Mouse (Mus musculus) megakaryocyte, adult 5-6 weeks (primary cell): ENCODE measurements around the gene Apoe. TPM values are rescaled to one million over a fixed set of nuclear protein-coding genes. Genes with fewer than 3 reads are reported as not detected.

ENCODE experiments used
- ATAC-seq: 2 replicates; pipeline ENCODE4 v1.8.0; 2016; ENCODE audit warnings: mild to moderate bottlenecking, inconsistent platforms; ENCODE audit not compliant: poor library complexity, severe bottlenecking
- total RNA-seq, 2 experiments: library from RNA; stranded (forward) in 1 of 2; stranded (reverse) in 1 of 2; fragments of 153-499, 151-499 nt in 1 of 2; fragments of 221-1000, 200-1000 nt in 1 of 2; gene quantifications; 2 replicates each; pipeline versions ENCODE4 v1.2.3 to v1.2.4; 2015 to 2017

Apoe gene
- total RNA-seq, 2 experiments from 2014 or later: 104 to 642 TPM

DNA sequence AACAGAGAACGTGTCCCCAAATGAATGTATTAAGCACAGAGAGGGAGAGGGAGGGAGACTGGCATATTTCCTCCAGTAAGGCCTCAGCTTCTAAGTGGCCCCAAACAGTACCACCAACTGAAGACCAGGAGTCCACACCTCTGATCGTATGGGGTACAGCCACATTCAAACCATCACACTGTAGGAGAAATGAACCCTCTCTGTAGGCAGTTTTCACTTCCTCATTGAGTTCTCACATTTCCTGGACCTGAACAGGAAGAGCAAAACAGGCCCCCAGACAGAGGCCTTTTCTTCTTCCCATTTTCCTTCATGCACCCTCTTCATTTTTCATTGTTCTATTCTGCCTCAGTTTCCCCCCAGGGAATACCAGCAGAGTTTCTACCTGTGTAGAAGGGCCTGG lies 31.6 kb downstream of the Apoe start:
- no peak for ATAC-seq

DNA sequence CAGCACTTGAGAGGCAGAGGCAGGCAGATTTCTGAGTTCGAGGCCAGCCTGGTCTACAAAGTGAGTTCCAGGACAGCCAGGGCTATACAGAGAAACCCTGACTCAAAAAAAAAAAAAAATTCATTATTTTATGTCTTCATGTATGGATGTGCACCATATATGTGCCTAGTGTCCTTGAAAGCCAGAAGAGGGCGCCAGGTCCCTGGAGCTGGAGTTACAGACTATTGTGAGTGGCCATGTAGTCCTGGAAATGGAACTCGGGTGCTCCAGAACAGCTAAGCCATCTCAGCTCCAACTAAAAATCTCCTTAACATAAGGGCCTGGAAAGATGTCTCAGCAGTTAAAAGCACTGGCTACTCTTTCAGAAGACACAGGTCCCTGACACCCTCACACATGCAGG lies 32.2 kb downstream of the Apoe start:
- ATAC-seq: no peak

DNA sequence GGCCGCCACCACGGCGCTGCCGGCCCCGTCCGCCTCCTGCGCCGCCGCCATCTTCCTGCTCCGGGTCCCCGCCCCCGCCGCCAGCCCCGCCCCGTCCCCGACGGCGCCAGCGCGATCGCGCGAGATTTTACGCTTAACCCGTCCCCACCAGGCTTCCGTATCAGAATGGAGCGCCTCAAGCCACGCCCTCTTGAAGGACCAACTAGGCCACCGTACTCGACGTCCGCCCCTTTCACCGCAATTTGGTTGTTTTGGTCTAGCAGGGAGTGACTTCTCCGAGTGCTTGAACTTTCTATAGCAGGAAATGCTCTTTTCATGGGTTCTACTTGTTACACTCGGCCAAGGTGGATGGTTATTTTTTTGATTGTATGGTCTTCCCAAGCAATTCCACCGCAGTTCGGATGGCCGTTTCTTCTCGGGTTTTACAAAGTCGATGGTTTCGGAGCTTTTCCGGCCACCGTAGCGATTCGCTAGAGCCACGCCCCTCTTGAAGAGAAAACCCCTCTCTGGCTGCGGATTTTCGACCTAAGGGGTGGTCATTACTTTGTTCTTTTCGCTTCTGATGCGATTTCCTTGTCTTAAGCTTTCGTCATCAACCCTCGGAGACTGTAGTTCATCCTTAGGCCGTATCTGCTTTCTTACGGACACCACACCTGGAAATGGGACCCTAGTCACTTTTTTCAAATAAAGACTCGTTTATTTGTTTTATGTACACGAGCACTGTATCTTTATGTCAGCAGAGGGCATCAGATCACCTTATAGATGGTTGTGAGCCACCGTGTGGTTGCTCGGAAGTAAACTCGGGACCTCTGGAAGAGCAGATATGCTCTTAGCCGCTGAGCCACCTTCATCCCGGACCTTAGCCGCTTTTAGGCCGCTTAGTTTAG lies 33.8 kb downstream of the Apoe start, which contains the start of gene Clptm1:
TSS of gene Clptm1 (minus strand) at position 79 of the 887 bp plus-strand sequence.
- ATAC-seq: peak; percentile 82

DNA sequence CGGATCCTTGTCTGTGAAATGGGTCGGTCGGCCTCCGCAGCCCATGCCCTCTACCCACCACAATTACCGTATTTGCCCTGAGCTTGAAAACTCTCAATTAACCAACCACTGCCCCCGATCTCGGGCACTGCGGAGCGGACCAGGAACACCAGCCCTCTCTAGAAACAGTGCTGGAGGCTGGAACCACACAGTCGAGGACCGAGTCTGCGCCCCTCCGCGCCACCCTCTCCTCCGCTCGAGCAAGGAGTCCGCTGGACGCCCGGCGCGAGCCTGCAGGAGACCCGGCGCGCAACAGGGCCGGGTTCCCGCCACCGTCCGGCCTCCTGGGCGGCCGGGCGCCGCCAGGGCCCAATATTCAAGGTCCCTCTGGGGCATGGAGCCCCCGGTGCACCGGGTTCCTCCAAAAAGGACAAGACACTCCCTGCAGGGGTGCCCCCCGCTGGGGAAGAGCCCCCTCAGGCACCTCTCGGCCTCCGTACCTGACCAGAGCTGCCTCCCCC lies 34.5 kb downstream of the Apoe start:
- ATAC-seq: no peak

DNA sequence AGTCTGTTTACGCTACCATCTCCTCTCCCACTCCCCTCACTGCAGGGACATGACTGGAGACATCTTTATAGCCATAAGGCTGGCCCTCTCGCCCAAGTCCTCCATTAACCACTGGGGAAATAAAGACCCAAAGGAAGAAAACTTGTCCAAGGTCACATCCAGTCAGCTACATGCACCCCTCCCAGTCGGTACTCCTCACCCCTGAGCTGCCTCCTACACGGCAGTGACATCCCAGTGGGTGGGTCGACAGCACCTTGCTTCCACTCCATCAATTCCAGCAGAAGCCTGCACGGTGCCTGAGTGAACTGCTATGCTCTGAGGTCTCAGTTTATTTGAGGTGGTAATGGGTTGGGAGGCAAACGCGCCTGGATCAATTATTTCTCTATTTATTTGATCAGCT lies 35.0 kb downstream of the Apoe start:
- no peak for ATAC-seq

DNA sequence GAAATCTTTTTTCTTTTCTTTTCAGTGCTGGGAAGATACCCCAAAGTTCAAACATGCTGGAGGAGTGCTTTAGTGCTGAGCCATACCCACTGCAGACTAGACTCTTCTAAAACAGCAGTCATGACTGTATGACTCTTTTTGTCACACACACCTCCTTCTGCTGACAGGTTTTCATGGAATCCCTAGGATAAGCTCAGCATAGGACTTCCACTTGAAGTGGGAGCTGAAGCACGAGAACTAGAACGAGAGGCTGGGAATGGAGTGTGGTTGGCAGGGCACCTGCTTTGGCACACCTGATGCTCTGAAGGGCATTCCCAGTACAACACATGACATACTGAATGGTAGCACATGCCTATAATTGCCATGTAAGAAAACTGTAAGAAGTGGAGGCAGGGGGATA lies 46.4 kb downstream of the Apoe start:
- ATAC-seq: no peak

DNA sequence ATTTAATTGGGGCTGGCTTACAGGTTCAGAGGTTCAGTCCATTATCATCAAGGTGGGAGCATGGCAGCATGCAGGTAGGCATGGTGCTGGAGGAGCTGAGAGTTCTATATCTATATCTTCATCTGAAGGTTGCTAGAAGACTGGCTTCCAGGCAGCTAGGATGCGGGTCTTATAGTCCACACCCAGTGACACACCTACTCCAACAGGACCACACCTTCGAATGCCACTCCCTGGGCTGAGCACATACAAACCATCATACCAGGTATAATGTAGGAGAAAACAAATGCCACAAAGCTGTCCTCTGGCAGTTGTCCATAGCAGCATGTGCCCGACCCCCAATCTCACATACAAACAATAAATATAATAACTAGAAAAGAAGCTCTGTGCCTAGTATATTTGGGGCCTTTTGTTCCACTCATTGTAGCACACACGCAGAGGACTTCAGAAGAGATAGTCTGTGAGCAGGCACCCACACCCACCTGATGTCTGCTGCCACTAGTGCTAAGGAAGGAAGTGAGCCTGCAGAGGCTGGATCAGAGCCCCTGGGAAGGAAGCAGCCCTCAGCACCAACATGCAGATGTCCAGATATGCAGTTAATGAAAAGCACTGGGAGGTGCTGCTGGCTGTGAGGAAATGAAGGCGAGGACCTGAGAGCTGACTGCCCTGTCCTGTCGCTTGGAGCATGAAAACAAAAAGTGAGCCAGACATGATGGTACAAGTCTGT lies 47.8 kb downstream of the Apoe start:
- no peak for ATAC-seq

Other genes with a start within 250 kb of the Apoe start
- 11.4 and 14.7 TPM in 2 replicates for gene Mark4, start 240.4 kb downstream of the Apoe start, total RNA-seq (2015)
- 6.4 and 9.4 TPM in 2 replicates for gene Mark4, start 240.4 kb downstream of the Apoe start, total RNA-seq (2017)
- gene Exoc3l2, start 235.9 kb downstream of the Apoe start, total RNA-seq (2015): 0.09 and 0.14 TPM in 2 replicates
- gene Exoc3l2, start 235.9 kb downstream of the Apoe start, total RNA-seq (2017): 0.28 and 0.62 TPM in 2 replicates
- gene Bloc1s3, start 190.8 kb downstream of the Apoe start, total RNA-seq (2015): 3.9 and 6.2 TPM in 2 replicates
- 2.7 and 4.0 TPM in 2 replicates for gene Bloc1s3, start 190.8 kb downstream of the Apoe start, total RNA-seq (2017)
- 27.1 and 32.1 TPM in 2 replicates for gene Trappc6a, start 190.8 kb downstream of the Apoe start, total RNA-seq (2015)
- 15.3 and 18.0 TPM in 2 replicates for gene Trappc6a, start 190.8 kb downstream of the Apoe start, total RNA-seq (2017)
- 0.23 TPM in 1 of 2 replicates, not detected in the other for gene Nkpd1, start 181.3 kb downstream of the Apoe start, total RNA-seq (2015)
- not detected in 2 replicates for gene Nkpd1, start 181.3 kb downstream of the Apoe start, total RNA-seq (2017)
- 10.4 and 13.1 TPM in 2 replicates for gene Ppp1r37, start 136.1 kb downstream of the Apoe start, total RNA-seq (2015)
- gene Ppp1r37, start 136.1 kb downstream of the Apoe start, total RNA-seq (2017): 14.1 and 14.3 TPM in 2 replicates
- 4.5 and 5.4 TPM in 2 replicates for gene Zfp296, start 121.9 kb downstream of the Apoe start, total RNA-seq (2015)
- gene Zfp296, start 121.9 kb downstream of the Apoe start, total RNA-seq (2017): 3.2 and 4.8 TPM in 2 replicates
- 78.2 and 107 TPM in 2 replicates for gene Gemin7, start 121.6 kb downstream of the Apoe start, total RNA-seq (2015)
- gene Gemin7, start 121.6 kb downstream of the Apoe start, total RNA-seq (2017): 39.9 and 49.3 TPM in 2 replicates
- 15.8 and 23.4 TPM in 2 replicates for gene Clasrp, start 94.7 kb downstream of the Apoe start, total RNA-seq (2015)
- 28.8 and 32.6 TPM in 2 replicates for gene Clasrp, start 94.7 kb downstream of the Apoe start, total RNA-seq (2017)
- gene Relb, start 69.8 kb downstream of the Apoe start, total RNA-seq (2015): 8.3 and 8.6 TPM in 2 replicates
- 9.3 and 10.3 TPM in 2 replicates for gene Relb, start 69.8 kb downstream of the Apoe start, total RNA-seq (2017)
- gene Clptm1, start 34.2 kb downstream of the Apoe start, total RNA-seq (2015): 56.6 and 62.8 TPM in 2 replicates
- gene Clptm1, start 34.2 kb downstream of the Apoe start, total RNA-seq (2017): 33.2 and 37.8 TPM in 2 replicates
- 90.8 and 107 TPM in 2 replicates for gene Apoc2, start 21.2 kb downstream of the Apoe start, total RNA-seq (2015)
- 79.2 and 97.6 TPM in 2 replicates for gene Apoc2, start 21.2 kb downstream of the Apoe start, total RNA-seq (2017)
- gene Gm44805, start 17.8 kb downstream of the Apoe start, total RNA-seq (2015): not detected in 2 replicates
- gene Gm44805, start 17.8 kb downstream of the Apoe start, total RNA-seq (2017): not detected in 2 replicates
- gene Apoc4, start 17.7 kb downstream of the Apoe start, total RNA-seq (2015): not detected in 2 replicates
- 0.04 TPM in 1 of 2 replicates, not detected in the other for gene Apoc4, start 17.7 kb downstream of the Apoe start, total RNA-seq (2017)
- gene Apoc1, start 6.5 kb downstream of the Apoe start, total RNA-seq (2015): 3.8 and 7.8 TPM in 2 replicates
- 4.2 and 15.8 TPM in 2 replicates for gene Apoc1, start 6.5 kb downstream of the Apoe start, total RNA-seq (2017)
- 17.0 and 19.6 TPM in 2 replicates for gene Tomm40, start 16.2 kb upstream of the Apoe start, total RNA-seq (2015)
- gene Tomm40, start 16.2 kb upstream of the Apoe start, total RNA-seq (2017): 8.6 and 12.6 TPM in 2 replicates
- 0.51 and 0.78 TPM in 2 replicates for gene Nectin2, start 51.3 kb upstream of the Apoe start, total RNA-seq (2015)
- 0.37 and 0.66 TPM in 2 replicates for gene Nectin2, start 51.3 kb upstream of the Apoe start, total RNA-seq (2017)
- gene Bcam, start 71.8 kb upstream of the Apoe start, total RNA-seq (2015): not detected in 2 replicates
- gene Bcam, start 71.8 kb upstream of the Apoe start, total RNA-seq (2017): 0.29 TPM in 1 of 2 replicates, not detected in the other
- not detected in 2 replicates for gene Cblc, start 97.6 kb upstream of the Apoe start, total RNA-seq (2015)
- gene Cblc, start 97.6 kb upstream of the Apoe start, total RNA-seq (2017): not detected in 2 replicates
- 29.2 and 39.1 TPM in 2 replicates for gene Bcl3, start 123.6 kb upstream of the Apoe start, total RNA-seq (2015)
- 9.7 and 17.1 TPM in 2 replicates for gene Bcl3, start 123.6 kb upstream of the Apoe start, total RNA-seq (2017)
- gene Gm19345, start 152.8 kb upstream of the Apoe start, total RNA-seq (2015): not detected in 2 replicates
- gene Gm19345, start 152.8 kb upstream of the Apoe start, total RNA-seq (2017): not detected in 2 replicates
- gene Ceacam16, start 162.1 kb upstream of the Apoe start, total RNA-seq (2015): 0.47 and 0.75 TPM in 2 replicates
- 0.18 and 0.28 TPM in 2 replicates for gene Ceacam16, start 162.1 kb upstream of the Apoe start, total RNA-seq (2017)
- gene Ceacam19, start 188.8 kb upstream of the Apoe start, total RNA-seq (2015): 1.2 and 1.3 TPM in 2 replicates
- 1.6 and 2.4 TPM in 2 replicates for gene Ceacam19, start 188.8 kb upstream of the Apoe start, total RNA-seq (2017)
- gene Pvr, start 222.0 kb upstream of the Apoe start, total RNA-seq (2015): 7.8 TPM in 2 replicates
- gene Pvr, start 222.0 kb upstream of the Apoe start, total RNA-seq (2017): 7.6 TPM in 2 replicates